Mouse (Mus musculus): Measurements from ENCODE around the gene Rnps1.
A peak's percentile ranks its signal among the peaks of the same experiment; 100 is the strongest.

The Rnps1 gene

GRCm38 (mm10) chr17:24429201-24429983 is 15.0 kb downstream of the Rnps1 start:
- no peak for DNase-seq

GRCm38 (mm10) chr17:24437016-24437415 is 22.7 kb downstream of the Rnps1 start:
- peak; percentile 57 to 73 for DNase-seq

DNA sequence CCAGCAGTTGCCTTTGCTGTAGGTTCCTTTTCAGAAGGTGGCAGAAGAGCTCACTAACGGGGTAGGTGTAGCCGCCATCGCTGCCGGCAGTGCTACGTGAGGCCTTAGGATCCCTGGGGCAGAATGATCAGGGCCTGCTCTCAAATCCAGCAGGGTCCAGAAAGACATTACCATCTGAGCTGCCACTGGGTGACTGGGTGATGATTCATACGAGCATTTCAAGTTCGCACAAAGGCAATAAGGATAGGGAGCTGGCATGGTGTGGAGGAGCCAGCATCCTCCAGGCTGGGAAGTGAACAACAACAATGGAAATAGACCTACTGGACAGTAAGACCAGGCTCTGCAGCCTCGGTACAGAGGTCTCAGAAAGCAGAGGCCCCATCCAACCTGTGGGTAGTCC is 26.0 kb downstream of the Rnps1 start:
- no peak for DNase-seq

DNA sequence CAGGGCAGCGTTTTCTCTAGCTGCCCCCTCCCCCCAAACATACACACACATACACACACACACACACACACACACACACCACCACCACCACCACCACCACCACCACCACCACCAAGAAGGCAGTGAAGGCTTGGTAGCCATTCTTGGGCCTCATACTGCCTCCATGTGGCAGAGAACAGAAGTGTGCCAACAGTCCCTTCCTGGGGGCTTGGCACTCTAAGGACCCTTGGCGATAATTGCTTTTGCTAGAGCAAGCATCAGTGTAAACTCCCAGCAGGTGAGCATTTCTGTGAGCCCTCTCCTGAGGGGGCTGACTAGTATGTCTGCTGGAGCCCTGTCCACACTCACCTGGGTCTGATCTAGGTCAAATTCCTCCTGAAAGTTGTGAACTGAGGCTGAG is 26.8 kb downstream of the Rnps1 start:
- DNase-seq = peak; percentile 47 to 52

- DNase-seq = no peak
Measured at GRCm38 (mm10) chr17:24442107-24442506, 27.7 kb downstream of the Rnps1 start.

GRCm38 (mm10) chr17:24442632-24443155 is 28.3 kb downstream of the Rnps1 start, which contains the start of gene Dnase1l2:
Dnase1l2 (minus strand) TSS chr17:24443105.
- DNase-seq = peak in 1 of 2 experiments; percentile 16

DNA sequence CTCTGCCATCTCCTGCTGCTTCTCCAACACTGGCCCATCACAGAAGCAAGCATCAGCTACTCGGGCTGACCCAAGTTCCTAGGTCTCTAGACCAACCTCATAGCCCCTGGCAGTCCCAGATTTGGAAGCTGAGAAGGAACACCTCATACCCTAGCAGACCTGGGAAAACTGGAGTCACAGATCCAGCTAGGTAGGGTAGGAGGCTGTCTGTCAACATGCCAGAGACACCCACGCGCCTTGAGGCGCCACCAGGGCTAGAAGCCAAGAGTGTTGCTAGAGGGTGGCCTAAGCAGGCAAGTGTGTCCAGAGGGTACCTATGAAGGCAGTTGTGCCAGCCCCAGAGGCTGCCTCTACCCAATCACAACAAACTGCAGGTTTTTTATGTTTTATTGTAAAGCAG is 29.0 kb downstream of the Rnps1 start:
- peak; percentile 30 to 42 for DNase-seq

DNA sequence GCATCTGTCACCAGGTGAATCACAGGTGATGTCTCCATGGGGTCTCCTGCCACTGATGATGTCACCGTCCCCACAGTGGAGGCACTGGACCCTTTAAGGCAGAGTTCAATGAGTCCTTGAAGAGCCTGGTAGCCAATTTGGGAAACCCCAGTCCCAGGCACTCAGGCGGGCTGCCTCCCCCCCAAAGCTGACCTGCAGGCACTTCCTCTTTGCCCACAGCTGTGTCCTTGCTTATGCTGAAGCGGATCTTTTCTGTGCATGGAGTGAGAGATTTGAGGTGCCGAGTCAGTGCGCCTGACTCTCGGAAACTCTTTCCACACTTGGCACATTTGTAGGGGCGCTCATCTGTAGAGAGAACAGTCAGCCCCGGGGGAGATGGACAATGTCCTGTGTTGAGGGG is 32.2 kb downstream of the Rnps1 start:
- DNase-seq = peak in 1 of 2 experiments; percentile 8

GRCm38 (mm10) chr17:24449507-24449906 is 35.1 kb downstream of the Rnps1 start:
- DNase-seq = no peak

DNA sequence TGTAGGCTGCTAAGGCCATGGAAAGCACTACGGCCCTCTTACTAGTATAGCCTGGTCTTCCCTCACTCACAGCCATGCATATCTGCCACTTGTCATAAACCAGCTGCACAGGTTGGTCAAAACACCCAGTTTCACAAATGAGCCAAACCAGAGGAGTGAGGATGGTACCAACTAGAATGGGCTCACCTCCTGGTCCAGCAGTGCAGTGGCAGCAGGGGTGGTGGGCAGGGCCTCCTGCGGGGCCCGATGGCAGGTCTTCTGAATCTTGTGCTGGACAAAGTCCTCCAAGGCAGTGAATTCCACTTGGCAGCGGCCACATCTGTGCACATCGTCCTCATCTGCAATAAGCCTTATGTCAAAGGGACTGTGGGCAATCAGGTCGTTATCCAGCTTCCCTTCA is 36.9 kb downstream of the Rnps1 start:
- DNase-seq = no peak

DNA sequence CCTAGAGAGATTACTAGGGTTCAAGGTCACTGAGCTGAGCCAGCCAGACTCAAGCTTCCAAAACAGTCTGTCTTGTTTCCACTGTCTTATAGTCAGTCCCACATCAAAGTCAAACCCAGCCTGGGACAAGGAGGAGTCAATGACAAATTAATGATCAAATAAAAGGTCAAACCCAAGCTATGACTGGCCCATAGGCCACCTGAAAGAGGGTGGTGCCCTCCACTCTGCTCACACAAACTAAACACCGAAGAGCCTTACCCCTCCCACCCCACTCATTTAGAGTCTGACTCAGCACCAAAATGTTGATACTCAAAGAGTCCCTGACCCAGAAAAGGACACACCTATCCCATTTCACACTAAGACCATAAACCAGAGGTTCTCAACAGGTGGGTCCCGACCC is 39.0 kb downstream of the Rnps1 start:
- DNase-seq = peak in 1 of 2 experiments; percentile 24

DNA sequence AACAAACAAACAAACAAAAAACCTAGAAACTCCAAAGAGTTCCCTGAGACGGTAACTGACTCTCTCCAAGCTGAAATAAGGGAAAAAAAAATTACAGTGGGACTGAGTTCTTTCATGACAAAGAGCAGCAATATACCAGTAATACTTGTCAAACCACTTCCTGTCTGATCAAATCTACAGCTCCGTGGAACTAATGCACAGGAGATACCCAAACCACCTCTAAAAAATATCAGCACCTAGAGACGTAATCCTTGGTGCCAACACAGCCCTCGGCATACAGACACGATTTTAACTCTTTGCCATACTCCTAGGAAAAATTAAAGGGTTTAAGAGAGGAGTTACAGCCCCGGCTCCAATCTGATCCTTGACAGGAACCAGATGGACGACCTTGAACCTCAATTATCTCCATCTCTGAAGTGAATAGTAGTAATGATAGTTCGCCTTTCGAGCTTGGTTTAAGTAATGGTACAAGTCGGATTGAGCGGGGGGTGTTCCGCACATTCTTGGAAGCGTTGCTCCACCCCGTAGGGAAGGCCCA is 39.9 kb downstream of the Rnps1 start:
- no peak for DNase-seq

DNA sequence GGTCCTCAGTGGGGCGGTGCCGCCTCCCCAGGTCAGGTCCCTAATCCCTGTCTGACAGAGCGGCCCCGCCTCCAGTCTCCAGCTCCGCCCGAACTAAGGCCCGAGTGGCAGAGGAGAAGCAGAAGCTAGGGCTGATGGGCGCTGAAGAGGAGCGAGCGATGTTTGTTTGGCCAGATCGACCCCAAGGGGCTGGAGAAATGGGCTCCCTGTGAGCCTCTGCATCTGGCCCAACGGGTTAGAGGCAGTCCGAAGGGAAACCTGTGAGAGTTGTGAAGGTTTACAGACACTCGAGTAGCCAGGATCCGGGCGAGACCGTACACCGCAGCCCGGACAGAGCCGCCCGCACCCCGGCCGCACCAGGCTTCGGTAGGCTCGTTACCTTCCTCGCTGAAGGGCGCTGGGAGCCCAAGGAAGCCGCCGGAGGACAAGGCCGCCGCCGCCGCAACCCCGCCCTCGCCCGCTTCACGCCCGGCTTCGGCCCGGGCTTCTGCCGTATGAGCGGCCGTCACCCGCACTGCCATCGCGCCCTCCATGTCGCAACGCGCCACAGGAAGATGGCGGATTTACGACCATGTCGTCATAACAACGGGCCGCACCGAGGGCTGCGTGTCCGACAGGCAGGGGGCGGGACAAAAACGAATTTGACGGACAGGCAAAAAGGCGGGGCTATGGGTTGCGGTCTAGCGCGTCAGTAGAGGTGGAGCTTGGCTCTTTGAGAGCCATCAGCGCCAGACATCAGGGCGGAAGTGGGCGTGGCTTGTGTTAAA is 40.6 kb downstream of the Rnps1 start:
- DNase-seq = peak; percentile 99 to 100

- DNase-seq = peak; percentile 16 to 19
Measured at GRCm38 (mm10) chr17:24455523-24456206, 41.3 kb downstream of the Rnps1 start.

DNA sequence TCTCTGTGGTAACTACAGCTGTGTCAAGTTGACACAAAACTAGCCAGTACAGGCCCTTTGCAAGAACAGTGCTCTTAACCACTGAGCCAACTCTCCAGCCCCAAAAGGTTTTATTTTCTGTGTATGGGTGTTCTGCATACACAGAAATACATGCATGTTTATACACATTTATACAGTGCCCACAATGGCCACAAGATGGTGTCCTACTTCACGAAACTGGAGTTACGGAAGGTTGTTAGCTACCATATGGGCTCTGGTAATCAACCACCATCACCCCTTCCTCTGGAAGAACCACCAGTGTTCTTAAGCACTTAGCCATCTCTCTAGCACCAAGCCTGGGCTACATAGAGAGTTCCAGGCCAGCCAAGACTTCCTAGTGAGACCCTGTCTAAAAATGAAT is 47.2 kb downstream of the Rnps1 start:
- peak; percentile 56 to 59 for DNase-seq

DNA sequence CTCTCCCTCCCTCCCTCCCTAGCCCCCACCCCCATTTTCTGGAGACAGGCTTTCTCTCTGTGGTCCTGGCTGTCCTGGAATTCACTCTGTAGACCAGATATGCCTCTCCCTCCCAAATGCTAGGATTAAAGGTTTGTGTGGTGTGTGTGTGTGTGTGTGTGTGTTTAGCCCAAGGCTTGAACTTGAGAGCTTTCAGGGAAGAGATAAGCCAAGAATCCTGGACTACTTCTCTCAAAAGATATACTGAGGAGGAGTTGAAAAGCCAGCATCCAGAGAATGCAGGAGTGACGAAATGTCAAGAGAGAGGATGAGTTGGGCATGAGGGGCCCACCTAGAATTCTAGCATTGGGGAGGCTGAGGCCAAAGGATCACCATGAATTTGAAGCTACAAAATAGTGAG is 48.6 kb downstream of the Rnps1 start:
- DNase-seq = no peak

DNA sequence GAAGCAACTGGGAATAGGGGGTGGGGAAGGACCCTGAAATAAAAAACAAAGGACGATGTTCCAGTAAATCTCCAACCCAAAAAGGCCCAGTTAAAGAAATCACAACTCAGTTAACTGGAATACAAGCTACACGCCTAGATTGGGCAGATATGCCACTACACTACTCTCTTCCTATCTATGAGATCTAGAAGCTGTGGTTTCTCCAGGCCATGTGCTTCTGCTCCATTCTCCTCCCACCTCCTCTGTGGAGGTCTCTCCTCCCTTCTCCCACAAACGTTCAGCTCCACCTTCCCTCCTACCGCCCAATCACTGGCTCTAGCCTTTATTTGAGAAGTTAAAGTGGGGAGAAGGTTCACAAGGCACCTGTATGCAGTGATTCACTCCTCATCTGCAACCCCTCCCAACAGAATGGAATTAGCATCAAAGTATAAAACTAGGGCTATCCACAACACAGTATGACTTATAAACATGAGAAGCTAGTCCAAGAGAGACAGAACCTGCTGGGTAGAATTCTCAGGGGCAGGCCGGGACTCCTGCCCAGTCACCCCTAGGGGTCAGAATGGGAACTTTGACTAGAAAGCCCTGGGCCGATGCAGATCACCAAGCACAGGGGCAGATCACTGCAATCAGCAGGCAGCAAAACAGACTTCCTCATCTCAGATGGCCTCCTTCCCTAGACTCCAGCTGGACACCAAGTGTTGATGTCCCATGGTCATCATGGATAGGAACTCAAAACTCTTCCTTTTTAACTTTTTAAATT is 49.2 kb downstream of the Rnps1 start:
- no peak for DNase-seq

- no peak for DNase-seq
Measured at GRCm38 (mm10) chr17:24468636-24469246, 54.4 kb downstream of the Rnps1 start.

DNA sequence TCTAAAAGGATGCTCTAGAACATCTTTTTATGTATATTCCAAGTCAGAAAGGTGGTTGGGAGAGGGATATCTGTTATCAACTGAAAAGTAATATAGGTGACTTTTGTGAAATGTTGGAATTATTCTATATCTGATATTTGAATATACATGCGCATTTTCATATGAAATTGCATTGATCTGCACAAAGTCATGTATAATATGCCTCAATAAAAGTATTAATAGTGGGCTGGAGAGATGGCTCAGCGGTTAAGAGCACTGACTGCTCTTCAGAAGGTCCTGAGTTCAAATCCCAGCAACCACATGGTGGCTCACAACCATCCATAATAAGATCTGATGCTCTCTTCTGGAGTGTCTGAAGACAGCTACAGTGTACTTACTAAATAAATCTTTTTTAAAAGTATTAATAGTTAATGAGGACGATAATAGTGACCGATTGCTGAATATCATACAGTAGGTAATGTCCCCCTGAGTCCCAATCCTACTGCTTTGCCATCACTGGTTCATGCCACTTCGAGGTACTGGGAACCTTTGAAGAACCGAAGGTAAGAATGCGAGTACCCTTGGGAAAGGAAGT is 55.1 kb downstream of the Rnps1 start:
- DNase-seq = no peak

- peak; percentile 100 for DNase-seq
Measured at GRCm38 (mm10) chr17:24469910-24470602, 55.7 kb downstream of the Rnps1 start, which contains the start of the genes E4f1 and Pgp. E4f1 (minus strand) TSS chr17:24470313. Pgp (plus strand) TSS chr17:24470392.

Measured in cerebellum, postnatal 10 days (tissue).